Mouse (Mus musculus): ENCODE measurements around the gene Prkaa1. TPM values are rescaled to one million over a fixed set of nuclear protein-coding genes. Genes with fewer than 3 reads are reported as not detected.
A peak's percentile ranks its signal among the peaks of the same experiment; 100 is the strongest.

Gene Prkaa1
- polyA plus RNA-seq, 1 experiment from 2014 or later = 23.1 TPM

DNA sequence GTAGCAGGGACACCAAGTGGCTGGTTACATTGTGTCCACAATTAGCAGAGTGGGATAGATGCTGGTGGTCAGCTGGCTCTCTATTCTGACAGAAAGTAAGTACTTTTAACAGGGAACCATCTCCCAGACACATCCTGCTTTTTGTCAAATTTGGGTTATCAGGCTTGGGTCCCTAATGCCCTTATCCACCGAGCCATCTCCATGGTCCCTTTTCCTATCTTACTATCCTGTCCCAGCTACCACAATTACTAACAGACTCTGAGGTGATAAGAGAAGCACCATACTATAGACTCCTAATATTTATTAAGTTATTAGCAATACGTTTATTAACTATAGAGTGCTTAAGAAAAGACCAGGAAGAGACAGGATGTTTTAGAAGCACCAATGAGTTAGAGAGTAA is 4.3 kb upstream of the Prkaa1 start:
- no peak overlapping the region for H3K27ac ChIP-seq (ENCODE audit: low read length)
- ATAC-seq = no peak
- no peaks in the 10 kb centered on the region for H3K9me3 ChIP-seq (ENCODE audit: control insufficient read depth, low read length)
- H3K4me1 ChIP-seq (ENCODE audit: control insufficient read depth, insufficient read depth, low read length) = peaks cover 3% of the 10 kb centered on the region; the same call in 1 of the 2 replicates
- no peak overlapping the region for H3K4me2 ChIP-seq (ENCODE audit: low read depth, low read length)
- WGBS = 73% methylated on average over 2 of the region's 2 CpGs
- H3K4me3 ChIP-seq (ENCODE audit: low read length) = no peak overlapping the region
- H3K36me3 ChIP-seq (ENCODE audit: control insufficient read depth, insufficient read depth, low read length) = no peaks in the 10 kb centered on the region
- H3K9ac ChIP-seq (ENCODE audit: low read depth, low read length) = no peak overlapping the region
- H3K27me3 ChIP-seq (replicated peaks; ENCODE audit: control insufficient read depth, insufficient read depth, low read length) = no peaks in the 10 kb centered on the region

DNA sequence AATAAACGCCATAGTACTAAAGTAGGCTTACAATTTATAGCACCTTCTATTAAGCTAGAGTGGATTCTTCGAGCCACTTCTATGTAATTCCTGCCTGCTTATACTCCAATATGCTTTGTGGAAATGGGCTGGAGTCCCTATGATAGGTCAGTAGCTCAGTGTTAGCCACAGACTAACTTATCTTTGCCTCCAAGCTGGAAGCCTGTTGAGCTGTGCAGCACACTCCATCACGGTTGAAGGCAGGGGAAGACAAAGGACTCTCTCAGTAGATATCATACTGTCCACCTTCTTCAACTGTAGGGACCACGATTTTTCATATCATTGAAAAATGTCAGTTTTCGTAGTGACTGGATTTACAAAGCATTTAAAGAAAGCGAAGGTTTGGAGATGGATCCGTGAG is 3.8 kb upstream of the Prkaa1 start:
- Histone ChIP-seq H3K4me2 (ENCODE audit: low read depth, low read length) (no peak overlapping the region), H3K4me3 (ENCODE audit: low read length) (no peak overlapping the region), H3K36me3 (ENCODE audit: control insufficient read depth, insufficient read depth, low read length) (no peaks in the 10 kb centered on the region), H3K9me3 (ENCODE audit: control insufficient read depth, low read length) (no peaks in the 10 kb centered on the region), H3K9ac (ENCODE audit: low read depth, low read length) (no peak overlapping the region), H3K27me3 (replicated peaks; ENCODE audit: control insufficient read depth, insufficient read depth, low read length) (no peaks in the 10 kb centered on the region), H3K4me1 (ENCODE audit: control insufficient read depth, insufficient read depth, low read length) (peaks cover 7% of the 10 kb centered on the region; the same call in 1 of the 2 replicates), H3K27ac (ENCODE audit: low read length) (no peak overlapping the region)
- WGBS = 84% methylated on average over 7 of the region's 7 CpGs
- no peak for ATAC-seq

DNA sequence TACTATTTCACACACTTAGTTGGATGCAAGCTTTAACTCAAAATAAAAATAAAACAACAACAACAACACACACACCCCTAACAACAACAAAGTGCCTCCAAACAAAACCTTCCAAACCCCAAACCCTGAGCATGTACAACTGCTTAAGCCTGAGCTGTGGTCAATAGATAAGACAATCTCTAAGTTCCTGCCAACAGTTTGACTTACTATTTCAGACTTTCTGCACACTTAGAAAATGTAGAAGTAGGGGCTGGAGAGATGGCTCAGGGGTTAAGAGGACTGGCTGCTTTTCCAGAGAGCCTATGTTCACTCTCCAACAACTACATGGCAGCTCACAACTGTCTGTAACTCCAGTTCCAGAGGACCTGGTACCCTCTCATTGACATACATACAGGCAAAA is 3.3 kb upstream of the Prkaa1 start:
- Histone ChIP-seq H3K4me2 (ENCODE audit: low read depth, low read length) (no peak overlapping the region), H3K27ac (ENCODE audit: low read length) (no peak overlapping the region), H3K9ac (ENCODE audit: low read depth, low read length) (no peak overlapping the region), H3K27me3 (replicated peaks; ENCODE audit: control insufficient read depth, insufficient read depth, low read length) (no peaks in the 10 kb centered on the region), H3K36me3 (ENCODE audit: control insufficient read depth, insufficient read depth, low read length) (no peaks in the 10 kb centered on the region), H3K4me1 (ENCODE audit: control insufficient read depth, insufficient read depth, low read length) (peaks cover 11% of the 10 kb centered on the region), H3K4me3 (ENCODE audit: low read length) (no peak overlapping the region), H3K9me3 (ENCODE audit: control insufficient read depth, low read length) (no peaks in the 10 kb centered on the region)
- no peak for ATAC-seq

DNA sequence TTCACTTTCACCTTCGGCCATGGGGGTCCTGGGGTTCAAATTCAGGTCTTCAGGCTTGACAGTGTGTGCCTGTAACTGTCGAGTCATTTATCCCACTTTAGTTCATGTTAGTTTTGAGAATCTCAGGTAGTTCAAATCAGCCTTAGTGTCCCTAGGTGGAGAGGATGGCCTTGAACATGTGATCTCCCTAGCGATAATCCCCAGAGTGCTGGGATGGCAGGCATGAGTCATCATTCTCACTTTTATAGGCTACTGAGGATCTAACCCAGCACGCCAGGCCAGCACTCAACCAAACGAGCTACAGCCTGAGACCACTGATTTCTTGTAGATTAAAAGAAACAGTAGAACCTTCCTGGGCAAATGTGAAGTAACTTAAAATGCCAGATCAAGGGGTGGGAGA is 1.6 kb upstream of the Prkaa1 start:
- H3K9ac ChIP-seq (ENCODE audit: low read depth, low read length) = no peak overlapping the region
- WGBS = 47% methylated on average over 5 of the region's 5 CpGs
- H3K27ac ChIP-seq (ENCODE audit: low read length) = no peak overlapping the region
- no peak overlapping the region for H3K4me3 ChIP-seq (ENCODE audit: low read length)
- H3K4me1 ChIP-seq (ENCODE audit: control insufficient read depth, insufficient read depth, low read length) = peaks cover 14% of the 10 kb centered on the region
- H3K4me2 ChIP-seq (ENCODE audit: low read depth, low read length) = no peak overlapping the region
- H3K27me3 ChIP-seq (replicated peaks; ENCODE audit: control insufficient read depth, insufficient read depth, low read length) = no peaks in the 10 kb centered on the region
- no peaks in the 10 kb centered on the region for H3K9me3 ChIP-seq (ENCODE audit: control insufficient read depth, low read length)
- no peak for ATAC-seq
- H3K36me3 ChIP-seq (ENCODE audit: control insufficient read depth, insufficient read depth, low read length) = no peaks in the 10 kb centered on the region

DNA sequence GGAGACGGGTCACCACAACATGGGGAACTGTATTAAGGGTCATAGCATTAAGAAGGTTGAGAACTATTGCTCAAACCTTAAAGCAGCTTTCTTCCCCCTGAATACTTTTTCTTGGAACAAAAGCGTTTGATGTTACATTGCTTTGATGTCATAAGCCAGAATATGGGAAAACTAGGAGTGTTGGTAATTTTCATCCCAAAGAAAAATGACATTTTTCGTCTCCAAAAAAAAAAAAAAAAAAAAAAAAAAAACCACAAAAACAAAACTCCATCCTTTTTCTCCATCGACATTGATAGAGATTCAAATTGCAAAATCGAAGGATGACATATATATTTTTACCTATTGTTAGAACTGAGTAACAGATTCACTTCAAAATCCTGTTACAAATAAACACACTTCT is 947 bp upstream of the Prkaa1 start:
- 65% methylated on average over 5 of the region's 5 CpGs for WGBS
- H3K4me1 ChIP-seq (ENCODE audit: control insufficient read depth, insufficient read depth, low read length) = peaks cover 14% of the 10 kb centered on the region
- H3K36me3 ChIP-seq (ENCODE audit: control insufficient read depth, insufficient read depth, low read length) = no peaks in the 10 kb centered on the region
- H3K27me3 ChIP-seq (replicated peaks; ENCODE audit: control insufficient read depth, insufficient read depth, low read length) = no peaks in the 10 kb centered on the region
- no peak overlapping the region for H3K27ac ChIP-seq (ENCODE audit: low read length)
- H3K4me3 ChIP-seq (ENCODE audit: low read length) = no peak overlapping the region
- no peaks in the 10 kb centered on the region for H3K9me3 ChIP-seq (ENCODE audit: control insufficient read depth, low read length)
- H3K4me2 ChIP-seq (ENCODE audit: low read depth, low read length) = no peak overlapping the region
- H3K9ac ChIP-seq (ENCODE audit: low read depth, low read length) = no peak overlapping the region
- no peak for ATAC-seq

DNA sequence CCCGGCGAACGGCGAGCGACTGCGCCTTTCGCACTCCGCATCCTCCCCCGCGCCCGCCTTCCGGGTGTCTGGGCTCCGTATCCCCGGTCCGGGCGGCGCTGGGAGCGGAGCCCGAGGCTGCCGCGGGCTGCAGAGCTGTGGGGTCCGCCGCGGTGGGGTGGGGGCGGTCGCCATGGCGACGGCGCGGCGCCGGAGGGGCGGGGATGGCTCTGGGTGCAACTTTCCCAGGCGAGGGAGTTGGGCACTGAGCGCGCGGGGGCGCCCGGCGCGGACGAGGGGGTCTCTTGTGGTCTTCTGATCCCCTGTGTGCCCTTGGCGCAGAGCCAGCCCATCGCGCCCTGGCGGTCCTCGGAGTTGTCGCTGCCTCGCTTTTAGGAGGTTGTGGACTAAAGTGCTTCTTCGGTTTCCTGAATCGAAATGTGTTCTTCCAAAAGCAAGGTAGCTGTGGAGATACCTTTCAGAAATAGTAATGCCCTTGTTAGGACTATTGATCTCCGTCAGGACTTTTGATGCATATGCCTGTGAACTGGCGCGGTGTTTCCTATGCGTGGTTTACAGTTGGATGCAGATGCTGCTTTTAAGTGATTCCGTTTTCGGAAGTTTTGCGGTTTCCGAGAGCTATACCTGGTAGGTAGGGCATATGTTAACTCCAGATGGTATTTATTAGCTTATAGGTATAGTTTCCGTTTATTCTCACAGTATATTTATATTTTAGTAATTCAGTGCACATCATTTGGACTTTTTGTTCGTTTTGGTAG is 539 bp downstream of the Prkaa1 start:
- Histone ChIP-seq H3K36me3 (ENCODE audit: control insufficient read depth, insufficient read depth, low read length) (no peaks in the 10 kb centered on the region), H3K9me3 (ENCODE audit: control insufficient read depth, low read length) (no peaks in the 10 kb centered on the region), H3K27me3 (replicated peaks; ENCODE audit: control insufficient read depth, insufficient read depth, low read length) (no peaks in the 10 kb centered on the region), H3K4me2 (ENCODE audit: low read depth, low read length) (peak overlapping the region; percentile 78), H3K4me1 (ENCODE audit: control insufficient read depth, insufficient read depth, low read length) (peaks cover 20% of the 10 kb centered on the region), H3K4me3 (ENCODE audit: low read length) (peak overlapping the region; percentile 96), H3K9ac (ENCODE audit: low read depth, low read length) (peak overlapping the region; percentile 94), H3K27ac (ENCODE audit: low read length) (peak overlapping the region; percentile 90)
- peak; percentile 82 for ATAC-seq
- 2% methylated on average over 58 of the region's 61 CpGs for WGBS

DNA sequence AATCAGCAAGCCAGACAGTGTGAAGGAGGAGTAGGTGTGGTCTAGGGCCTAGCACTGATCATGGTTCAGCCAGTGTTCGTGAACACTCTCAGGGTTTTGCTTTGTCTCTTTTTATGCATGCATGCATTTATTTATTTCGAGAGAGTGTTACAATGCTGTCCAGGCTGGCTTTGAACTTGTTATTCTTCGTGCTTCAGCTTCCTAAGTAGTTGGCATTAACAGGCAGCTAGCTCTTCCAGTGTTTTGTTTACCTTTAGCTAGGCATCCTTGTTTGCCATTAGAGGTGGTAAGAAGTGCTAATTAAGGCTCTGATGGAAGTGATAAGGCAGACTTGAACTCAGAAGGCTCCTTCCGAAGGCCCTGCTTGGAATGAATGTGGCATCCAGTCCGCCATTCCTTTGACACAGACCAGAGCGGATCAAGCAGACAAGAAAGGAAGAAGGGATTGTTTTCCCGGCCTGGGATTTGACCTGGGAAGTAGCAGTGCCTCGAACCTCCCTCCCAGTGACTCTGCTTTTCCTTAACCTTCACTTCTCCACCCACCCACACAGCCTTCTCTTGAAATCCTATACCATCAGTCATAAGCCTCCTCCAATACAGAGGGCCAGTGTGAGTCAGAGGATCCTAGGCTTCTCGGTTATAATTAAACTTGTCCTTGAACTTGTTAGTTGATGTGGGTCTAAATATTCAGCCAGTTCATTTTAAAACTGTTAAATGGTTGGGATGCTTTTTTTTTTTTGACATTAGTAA is 1.7 kb downstream of the Prkaa1 start:
- no peaks in the 10 kb centered on the region for H3K9me3 ChIP-seq (ENCODE audit: control insufficient read depth, low read length)
- no peak overlapping the region for H3K27ac ChIP-seq (ENCODE audit: low read length)
- no peaks in the 10 kb centered on the region for H3K27me3 ChIP-seq (replicated peaks; ENCODE audit: control insufficient read depth, insufficient read depth, low read length)
- peak overlapping the region; percentile 29 for H3K4me3 ChIP-seq (ENCODE audit: low read length)
- H3K4me1 ChIP-seq (ENCODE audit: control insufficient read depth, insufficient read depth, low read length) = peaks cover 24% of the 10 kb centered on the region
- H3K4me2 ChIP-seq (ENCODE audit: low read depth, low read length) = peak overlapping the region; percentile 78
- ATAC-seq = no peak
- H3K9ac ChIP-seq (ENCODE audit: low read depth, low read length) = 0 out of 2 replicates have a peak overlapping the region, but pooled peaks have one; percentile 15
- no peaks in the 10 kb centered on the region for H3K36me3 ChIP-seq (ENCODE audit: control insufficient read depth, insufficient read depth, low read length)
- 44% methylated on average over 9 of the region's 9 CpGs for WGBS

DNA sequence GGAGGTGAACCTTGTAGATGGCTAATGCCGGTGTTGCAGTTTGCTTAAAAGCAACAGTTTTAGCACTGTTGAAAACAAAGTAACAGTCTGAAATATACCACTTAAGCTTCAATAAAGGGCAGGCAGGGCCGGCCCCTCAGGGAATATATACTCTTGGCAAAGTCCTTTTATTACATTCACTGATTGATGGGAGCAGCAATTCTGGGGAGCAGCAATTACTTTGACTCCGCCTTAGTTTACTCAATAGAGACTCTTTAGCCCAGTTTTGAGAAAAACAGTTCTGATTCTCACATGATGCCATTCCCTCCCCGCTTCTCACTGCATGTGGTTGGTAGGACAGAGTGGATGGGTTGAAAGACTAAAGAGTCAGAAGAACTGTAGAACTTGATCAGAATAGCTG is 5.5 kb downstream of the Prkaa1 start:
- WGBS = 40% methylated on average over 4 of the region's 4 CpGs
- Histone ChIP-seq H3K27ac (ENCODE audit: low read length) (0 out of 2 replicates have a peak overlapping the region, but pooled peaks have one; percentile 31), H3K36me3 (ENCODE audit: control insufficient read depth, insufficient read depth, low read length) (no peaks in the 10 kb centered on the region), H3K27me3 (replicated peaks; ENCODE audit: control insufficient read depth, insufficient read depth, low read length) (no peaks in the 10 kb centered on the region), H3K4me2 (ENCODE audit: low read depth, low read length) (peak overlapping the region; percentile 23), H3K4me1 (ENCODE audit: control insufficient read depth, insufficient read depth, low read length) (peaks cover 24% of the 10 kb centered on the region), H3K4me3 (ENCODE audit: low read length) (peak overlapping the region; percentile 16; the same call in 1 of the 2 replicates), H3K9me3 (ENCODE audit: control insufficient read depth, low read length) (no peaks in the 10 kb centered on the region), H3K9ac (ENCODE audit: low read depth, low read length) (no peak overlapping the region)
- ATAC-seq = peak; percentile 61

DNA sequence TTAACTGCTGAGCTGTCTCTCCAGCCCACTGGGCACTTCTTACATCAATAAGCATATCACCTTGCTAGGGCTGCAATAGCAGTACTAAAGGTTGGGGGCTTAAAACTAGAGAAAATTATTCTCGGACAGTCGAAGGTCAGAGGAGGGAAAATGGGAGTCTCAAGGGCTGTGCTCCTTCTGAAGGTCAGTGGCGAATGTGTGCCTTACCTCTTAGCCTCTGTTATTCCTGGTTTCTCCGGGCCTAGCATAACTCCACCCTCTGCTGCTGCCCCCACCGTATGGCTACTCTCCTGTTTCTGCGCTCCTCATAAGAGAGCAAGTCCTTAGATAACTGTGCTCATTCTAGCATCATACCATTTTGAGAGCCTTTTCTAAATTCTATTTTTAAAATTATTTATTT is 8.5 kb downstream of the Prkaa1 start:
- no peak overlapping the region for H3K27ac ChIP-seq (ENCODE audit: low read length)
- H3K36me3 ChIP-seq (ENCODE audit: control insufficient read depth, insufficient read depth, low read length) = no peaks in the 10 kb centered on the region
- peaks cover 24% of the 10 kb centered on the region for H3K4me1 ChIP-seq (ENCODE audit: control insufficient read depth, insufficient read depth, low read length)
- no peak overlapping the region for H3K4me2 ChIP-seq (ENCODE audit: low read depth, low read length)
- ATAC-seq = no peak
- 93% methylated on average over 6 of the region's 6 CpGs for WGBS
- no peak overlapping the region for H3K4me3 ChIP-seq (ENCODE audit: low read length)
- H3K9ac ChIP-seq (ENCODE audit: low read depth, low read length) = no peak overlapping the region
- no peaks in the 10 kb centered on the region for H3K27me3 ChIP-seq (replicated peaks; ENCODE audit: control insufficient read depth, insufficient read depth, low read length)
- no peaks in the 10 kb centered on the region for H3K9me3 ChIP-seq (ENCODE audit: control insufficient read depth, low read length)

All from intestine, embryonic 16.5 days (tissue).